Mouse (Mus musculus) monocyte, adult 5-6 weeks (primary cell): ENCODE measurements around the gene Calcoco1. TPM values are rescaled to one million over a fixed set of nuclear protein-coding genes. Genes with fewer than 3 reads are reported as not detected.
"Not testable (repeated sequence)": the region's sequence is repeated elsewhere in the genome, so short reads cannot be mapped to it uniquely, and the experiment has no call there.

ENCODE experiments used
- ATAC-seq: fragments of 153-309, 156-312 bp; replicated peaks from 2 replicates; pipeline ENCODE4 v1.8.0; 2017; ENCODE audit warnings: mild to moderate bottlenecking; ENCODE audit not compliant: low TSS enrichment, insufficient number of reproducible peaks, severe bottlenecking, poor library complexity, low FRiP score
- total RNA-seq: library from RNA; stranded (forward); fragments of 200-1000, 200-491, 200-594 nt; gene quantifications from 3 replicates; pipeline ENCODE4 v1.2.3, GENCODE M21; 2017

Calcoco1 gene
- total RNA-seq, 1 experiment from 2014 or later: 34.7 TPM

GRCm38 (mm10) chr15:102704806-102705205 lies 17.2 kb downstream of the Calcoco1 start:
- ATAC-seq: no peak

DNA sequence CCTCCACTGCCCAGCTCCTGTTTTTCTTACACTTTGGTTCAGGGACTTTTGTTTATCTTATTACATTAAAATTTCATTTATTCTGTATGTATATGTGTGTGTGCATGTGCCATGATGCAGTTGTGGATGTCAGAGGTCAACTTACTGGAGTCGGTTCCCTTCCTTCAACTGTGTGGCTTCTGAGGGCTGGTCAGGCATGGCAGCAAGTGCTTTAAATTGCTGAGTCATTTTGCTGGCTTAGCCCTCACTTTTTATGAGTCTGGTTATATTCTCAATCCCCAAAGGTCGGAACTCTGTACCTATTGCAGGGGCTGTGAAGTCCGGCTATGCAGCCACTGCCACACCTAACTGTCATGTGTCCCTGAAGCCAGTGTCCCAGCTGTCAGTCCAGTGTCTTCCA lies 19.0 kb downstream of the Calcoco1 start:
- no peak for ATAC-seq

DNA sequence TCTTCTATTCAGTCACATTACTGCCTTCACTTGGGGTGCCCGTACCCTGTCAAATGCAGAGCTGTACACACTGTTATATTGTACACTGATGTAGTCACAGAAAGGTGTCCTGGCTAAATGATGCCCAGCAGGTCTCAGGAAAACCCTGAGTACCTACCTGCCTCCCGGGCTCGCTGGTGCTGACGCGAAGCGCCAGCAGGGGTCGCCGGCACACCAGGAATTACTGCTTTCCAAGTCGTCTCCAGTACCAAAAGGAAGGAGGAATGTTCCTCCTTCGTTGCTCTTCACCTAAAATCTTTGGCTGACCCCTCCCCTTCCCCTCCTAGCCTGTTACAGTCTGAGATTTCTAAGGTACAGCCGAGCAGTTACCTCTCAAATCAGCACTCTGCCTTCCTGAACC lies 23.8 kb downstream of the Calcoco1 start:
- ATAC-seq: no peak

GRCm38 (mm10) chr15:102696899-102697298 lies 25.1 kb downstream of the Calcoco1 start:
- ATAC-seq: no peak

DNA sequence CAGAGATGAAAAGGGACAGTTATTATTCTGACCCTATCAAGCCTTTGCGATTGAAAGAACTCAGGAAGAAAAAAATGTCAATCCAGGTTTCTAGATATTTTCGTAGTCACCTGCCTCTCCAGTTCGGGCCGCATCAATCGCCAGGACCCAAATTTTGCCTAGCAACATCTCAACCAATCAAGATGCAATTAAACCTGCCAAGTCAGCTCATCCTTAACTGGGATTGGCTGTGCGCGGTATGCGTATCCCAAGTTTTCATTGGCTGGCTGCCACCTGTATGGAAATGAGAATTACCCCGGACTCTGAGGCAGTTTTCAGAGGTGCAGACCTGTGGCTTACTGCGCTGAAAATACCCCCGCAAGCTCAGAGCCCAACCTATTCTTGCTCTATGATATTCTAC lies 28.4 kb downstream of the Calcoco1 start:
- no peak for ATAC-seq

- no peak for ATAC-seq
Observed at GRCm38 (mm10) chr15:102692991-102693411, 29.0 kb downstream of the Calcoco1 start.

DNA sequence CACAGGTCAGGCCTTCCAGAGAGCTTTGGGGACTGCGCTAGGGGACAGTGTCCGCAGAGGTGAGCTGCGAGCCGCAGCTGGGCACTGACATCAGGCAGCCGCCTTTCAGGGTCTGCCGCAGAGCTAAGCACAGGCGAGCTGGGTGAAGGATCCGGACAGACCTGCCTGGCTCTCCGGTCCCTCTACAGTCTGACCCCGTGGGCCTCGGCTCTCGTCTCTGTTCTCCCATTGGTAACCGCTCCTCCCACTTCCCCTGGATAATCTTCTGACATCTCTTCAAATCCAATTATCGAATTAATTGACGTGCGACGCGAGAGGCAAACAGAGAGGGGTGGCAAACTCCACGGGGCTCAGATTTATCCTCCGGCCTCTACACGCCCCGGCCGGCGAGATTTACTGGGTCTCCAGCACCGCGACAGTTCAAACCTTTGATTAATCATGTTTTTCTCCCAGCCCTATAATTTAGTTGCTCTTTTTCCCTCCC lies 29.6 kb downstream of the Calcoco1 start:
- no peak for ATAC-seq

DNA sequence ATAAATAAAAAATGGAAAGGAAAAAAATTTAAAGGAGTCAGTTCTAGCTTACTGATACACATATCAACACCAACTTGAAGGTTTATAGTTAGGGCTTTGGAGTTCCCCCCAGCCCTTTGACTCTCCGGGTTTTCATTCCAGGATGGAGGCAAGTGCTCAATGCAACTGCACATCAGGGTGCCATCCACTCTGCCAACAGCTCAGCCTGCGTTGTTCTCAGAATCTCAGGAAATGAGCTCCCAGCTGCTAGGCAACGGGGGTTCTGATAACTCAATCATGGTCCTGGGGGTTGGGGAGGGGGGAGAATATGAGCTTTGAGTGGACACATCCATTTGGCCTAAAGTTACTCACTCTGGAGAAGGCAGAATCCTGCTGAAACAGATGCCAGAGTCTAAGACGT lies 36.2 kb downstream of the Calcoco1 start:
- ATAC-seq: no peak

GRCm38 (mm10) chr15:102683670-102684069 lies 38.3 kb downstream of the Calcoco1 start:
- ATAC-seq: no peak; the same call in 1 of the 2 replicates

DNA sequence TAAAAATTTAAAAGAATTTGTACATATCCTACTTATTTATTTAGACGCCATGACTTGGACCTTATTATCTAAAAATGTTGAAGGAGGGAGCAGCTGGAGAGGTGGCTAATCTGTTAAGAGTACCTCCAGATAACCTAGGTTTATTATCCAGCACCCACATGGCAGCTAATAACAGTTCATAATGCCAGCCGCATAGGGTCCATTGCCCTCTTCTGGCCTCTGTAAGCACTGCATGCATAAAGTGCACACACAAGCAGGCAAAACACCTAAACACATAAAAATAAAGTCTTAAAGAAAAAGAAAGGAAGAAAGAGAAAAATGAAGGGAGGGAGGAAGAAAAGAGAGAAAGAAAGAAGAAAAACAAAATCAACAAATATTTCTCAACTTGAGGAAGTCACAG lies 45.6 kb downstream of the Calcoco1 start:
- ATAC-seq: no peak

GRCm38 (mm10) chr15:102673548-102673947 lies 48.4 kb downstream of the Calcoco1 start:
- ATAC-seq: no peak

GRCm38 (mm10) chr15:102672215-102673071 lies 49.5 kb downstream of the Calcoco1 start, which contains the start of gene Atp5g2:
Atp5g2 (minus strand) TSS chr15:102672352.
- no peak for ATAC-seq

DNA sequence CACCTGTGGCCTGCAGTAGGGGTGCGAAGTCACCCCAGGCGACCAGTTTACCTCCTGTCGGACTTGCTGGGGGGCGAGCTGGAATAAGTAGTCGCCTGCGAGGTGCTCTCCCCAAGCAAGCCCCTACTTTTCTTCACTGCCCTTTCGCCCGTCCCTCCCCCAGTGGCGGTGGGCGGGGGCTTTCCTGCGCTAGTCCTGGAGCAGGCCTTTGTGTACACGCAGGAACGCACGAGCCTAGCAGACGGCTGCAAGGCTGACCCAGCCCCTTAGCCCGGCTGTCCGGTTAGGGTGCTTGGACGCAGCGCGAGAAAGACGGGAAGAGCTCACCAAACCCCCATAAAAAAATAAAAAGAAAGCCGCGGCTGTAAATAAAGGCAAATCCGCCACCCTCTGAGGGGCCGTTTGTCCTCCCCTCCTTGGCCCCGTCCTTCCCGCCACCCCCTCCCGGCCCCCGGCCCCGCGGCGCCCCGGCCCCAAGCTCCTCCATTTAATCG lies 50.2 kb downstream of the Calcoco1 start:
- ATAC-seq: no peak

DNA sequence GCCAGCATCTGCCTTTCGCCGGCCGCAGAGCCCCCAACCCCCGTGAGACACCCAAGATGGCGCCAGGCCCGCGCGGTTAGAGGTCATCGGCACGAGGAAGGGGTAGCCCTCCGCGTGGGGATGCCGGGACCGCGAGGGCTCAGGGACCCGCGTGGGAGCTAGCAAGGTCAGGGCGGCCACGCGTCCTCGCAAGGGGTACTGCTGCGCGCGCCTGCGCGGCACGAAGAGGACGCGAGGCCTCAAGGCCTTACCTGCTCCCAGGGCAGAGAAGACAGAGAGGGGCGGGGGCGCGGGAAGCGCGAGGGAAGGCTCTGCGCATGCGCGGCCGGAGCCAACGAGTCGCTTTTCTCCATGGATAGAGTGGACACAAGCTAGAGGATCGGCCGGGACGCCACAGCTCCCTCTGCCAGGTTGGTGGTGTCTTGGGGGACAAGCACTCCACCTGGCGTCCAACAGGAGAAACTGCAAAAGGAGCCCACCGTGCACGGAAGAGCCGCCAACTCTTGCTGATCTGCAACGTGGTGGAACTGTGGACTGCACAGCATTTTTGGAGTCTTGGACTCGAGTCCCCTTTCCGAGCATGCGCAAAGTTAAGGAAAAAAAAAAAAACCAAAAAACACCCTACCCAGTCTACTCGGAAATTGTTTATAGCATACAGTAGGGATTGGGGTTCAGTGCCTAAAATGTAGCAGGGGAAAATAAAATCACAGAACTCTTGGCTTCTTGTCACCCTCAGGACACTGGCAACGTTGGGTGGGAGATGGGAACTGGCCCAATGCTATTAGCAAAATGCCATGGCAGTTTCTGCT lies 51.0 kb downstream of the Calcoco1 start:
- ATAC-seq: peak; percentile 96

- no peak for ATAC-seq
Observed at GRCm38 (mm10) chr15:102670281-102670680, 51.7 kb downstream of the Calcoco1 start.

DNA sequence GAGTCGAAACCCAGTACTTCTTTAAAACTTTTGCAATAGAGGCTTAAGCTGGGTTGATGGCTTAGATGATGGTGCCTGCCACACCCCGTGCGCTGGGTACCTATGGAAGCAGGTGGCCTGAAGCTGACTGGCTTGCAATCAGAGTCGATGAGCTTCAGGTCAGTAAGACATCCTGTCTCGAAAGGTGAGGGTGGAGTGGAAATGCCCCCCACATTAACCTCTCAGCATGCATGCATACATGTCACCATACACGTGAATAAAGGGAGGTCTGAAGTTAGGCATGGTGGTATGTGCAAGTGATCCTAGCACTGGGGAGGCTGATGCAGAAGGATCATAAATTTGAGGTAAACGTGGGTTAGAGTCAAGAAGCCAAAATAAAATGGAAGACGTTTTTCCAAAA lies 52.4 kb downstream of the Calcoco1 start:
- no peak for ATAC-seq

- ATAC-seq: peak; percentile 65; the same call in 1 of the 2 replicates
Observed at GRCm38 (mm10) chr15:102665494-102665893, 56.5 kb downstream of the Calcoco1 start.

DNA sequence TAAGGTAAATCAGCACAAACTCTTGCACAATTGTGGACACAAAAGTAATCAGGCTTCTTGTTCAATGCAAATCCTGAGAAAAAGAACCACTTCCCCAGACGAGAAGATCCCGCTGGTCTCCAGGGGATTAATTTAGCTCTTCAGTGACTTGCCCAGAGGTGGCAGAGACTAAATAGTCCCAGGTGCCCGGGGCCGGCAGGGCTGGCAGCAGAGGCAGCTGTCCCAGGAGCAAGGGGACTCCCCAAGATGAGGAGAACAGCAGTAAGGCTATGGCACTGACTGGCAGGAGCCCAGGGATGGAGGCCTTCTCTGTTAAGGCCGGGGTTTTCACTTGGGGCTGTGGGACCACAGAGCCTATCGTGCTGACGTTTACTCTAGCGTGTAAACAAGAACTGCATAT lies 58.2 kb downstream of the Calcoco1 start:
- ATAC-seq: no peak

DNA sequence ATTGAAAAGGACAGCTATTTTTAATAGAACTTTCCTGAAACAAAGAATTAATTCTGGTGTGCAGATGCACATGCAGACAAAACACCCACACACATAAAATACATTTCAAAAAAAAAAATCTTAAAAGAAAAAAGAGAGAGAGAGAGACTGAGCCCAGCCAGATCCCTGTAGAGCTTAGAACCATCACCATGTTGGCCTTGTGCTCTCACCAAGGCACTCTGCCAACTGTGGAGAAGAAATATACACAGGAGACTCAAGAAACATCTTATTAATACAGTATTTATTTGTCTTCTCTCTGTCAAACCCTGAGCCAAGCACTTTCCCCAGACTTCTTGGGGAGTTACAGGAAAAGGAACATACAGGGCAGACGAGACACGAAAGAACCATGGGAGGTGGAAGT lies 59.4 kb downstream of the Calcoco1 start:
- not testable (repeated sequence) for ATAC-seq
